Mouse (Mus musculus): Measurements from ENCODE around the gene Gch1. TPM values are rescaled to one million over a fixed set of nuclear protein-coding genes. Genes with fewer than 3 reads are reported as not detected.

Gene Gch1
- polyA plus RNA-seq, 1 experiment from 2014 or later, result 11.1 TPM

- 79% methylated on average over 10 of the region's 10 CpGs for WGBS
- ATAC-seq, result no peak
- Histone ChIP-seq H3K36me3 (ENCODE audit: control insufficient read depth, insufficient read depth, low read length) (no peaks in the 10 kb centered on the region), H3K4me1 (ENCODE audit: control insufficient read depth, insufficient read depth, low read length) (no peaks in the 10 kb centered on the region), H3K4me3 (ENCODE audit: low read length) (no peak overlapping the region), H3K4me2 (ENCODE audit: low read depth, low read length) (no peak overlapping the region), H3K9me3 (ENCODE audit: control insufficient read depth, low read length) (no peaks in the 10 kb centered on the region), H3K27me3 (replicated peaks; ENCODE audit: control insufficient read depth, insufficient read depth, low read length) (no peaks in the 10 kb centered on the region), H3K9ac (ENCODE audit: low read depth, low read length) (no peak overlapping the region), H3K27ac (ENCODE audit: low read length) (no peak overlapping the region)
Observed at GRCm38 (mm10) chr14:47224476-47225325, 35.5 kb upstream of the Gch1 start.

- Histone ChIP-seq H3K4me1 (ENCODE audit: control insufficient read depth, insufficient read depth, low read length) (no peaks in the 10 kb centered on the region), H3K27me3 (replicated peaks; ENCODE audit: control insufficient read depth, insufficient read depth, low read length) (no peaks in the 10 kb centered on the region), H3K4me3 (ENCODE audit: low read length) (no peak overlapping the region), H3K4me2 (ENCODE audit: low read depth, low read length) (no peak overlapping the region), H3K36me3 (ENCODE audit: control insufficient read depth, insufficient read depth, low read length) (no peaks in the 10 kb centered on the region), H3K9ac (ENCODE audit: low read depth, low read length) (no peak overlapping the region), H3K27ac (ENCODE audit: low read length) (no peak overlapping the region), H3K9me3 (ENCODE audit: control insufficient read depth, low read length) (no peaks in the 10 kb centered on the region)
- WGBS, result 72% methylated on average over 11 of the region's 11 CpGs
- no peak for ATAC-seq
Observed at GRCm38 (mm10) chr14:47222631-47223450, 33.6 kb upstream of the Gch1 start.

- H3K9me3 ChIP-seq (ENCODE audit: control insufficient read depth, low read length), result no peaks in the 10 kb centered on the region
Observed at GRCm38 (mm10) chr14:47221567-47221966, 32.4 kb upstream of the Gch1 start.

GRCm38 (mm10) chr14:47220231-47221025, 31.2 kb upstream of the Gch1 start:
- no peaks in the 10 kb centered on the region for H3K9me3 ChIP-seq (ENCODE audit: control insufficient read depth, low read length)
- no peaks in the 10 kb centered on the region for H3K36me3 ChIP-seq (ENCODE audit: control insufficient read depth, insufficient read depth, low read length)
- no peak for ATAC-seq
- no peak overlapping the region for H3K4me2 ChIP-seq (ENCODE audit: low read depth, low read length)
- H3K4me3 ChIP-seq (ENCODE audit: low read length), result no peak overlapping the region
- H3K9ac ChIP-seq (ENCODE audit: low read depth, low read length), result no peak overlapping the region
- no peaks in the 10 kb centered on the region for H3K27me3 ChIP-seq (replicated peaks; ENCODE audit: control insufficient read depth, insufficient read depth, low read length)
- no peak overlapping the region for H3K27ac ChIP-seq (ENCODE audit: low read length)
- H3K4me1 ChIP-seq (ENCODE audit: control insufficient read depth, insufficient read depth, low read length), result no peaks in the 10 kb centered on the region
- WGBS, result 80% methylated on average over 8 of the region's 8 CpGs

More at GRCm38 (mm10) chr14:47221567-47221966, 32.4 kb upstream of the Gch1 start:
- Histone ChIP-seq H3K4me1 (ENCODE audit: control insufficient read depth, insufficient read depth, low read length) (no peaks in the 10 kb centered on the region), H3K9ac (ENCODE audit: low read depth, low read length) (no peak overlapping the region), H3K27ac (ENCODE audit: low read length) (no peak overlapping the region), H3K27me3 (replicated peaks; ENCODE audit: control insufficient read depth, insufficient read depth, low read length) (no peaks in the 10 kb centered on the region), H3K36me3 (ENCODE audit: control insufficient read depth, insufficient read depth, low read length) (no peaks in the 10 kb centered on the region), H3K4me2 (ENCODE audit: low read depth, low read length) (no peak overlapping the region), H3K4me3 (ENCODE audit: low read length) (no peak overlapping the region)
- no peak for ATAC-seq
- 86% methylated on average over 11 of the region's 11 CpGs for WGBS

GRCm38 (mm10) chr14:47218766-47219606, 29.8 kb upstream of the Gch1 start:
- Histone ChIP-seq H3K4me1 (ENCODE audit: control insufficient read depth, insufficient read depth, low read length) (peaks cover 4% of the 10 kb centered on the region; the same call in 1 of the 2 replicates), H3K9ac (ENCODE audit: low read depth, low read length) (no peak overlapping the region), H3K27ac (ENCODE audit: low read length) (no peak overlapping the region), H3K36me3 (ENCODE audit: control insufficient read depth, insufficient read depth, low read length) (no peaks in the 10 kb centered on the region), H3K9me3 (ENCODE audit: control insufficient read depth, low read length) (no peaks in the 10 kb centered on the region), H3K4me2 (ENCODE audit: low read depth, low read length) (no peak overlapping the region), H3K4me3 (ENCODE audit: low read length) (no peak overlapping the region), H3K27me3 (replicated peaks; ENCODE audit: control insufficient read depth, insufficient read depth, low read length) (no peaks in the 10 kb centered on the region)
- ATAC-seq, result no peak
- 84% methylated on average over 9 of the region's 9 CpGs for WGBS

- H3K27me3 ChIP-seq (replicated peaks; ENCODE audit: control insufficient read depth, insufficient read depth, low read length), result no peaks in the 10 kb centered on the region
- no peak overlapping the region for H3K4me2 ChIP-seq (ENCODE audit: low read depth, low read length)
- H3K27ac ChIP-seq (ENCODE audit: low read length), result no peak overlapping the region
- H3K9ac ChIP-seq (ENCODE audit: low read depth, low read length), result no peak overlapping the region
- no peak for ATAC-seq
- WGBS, result 83% methylated on average over 2 of the region's 2 CpGs
- no peaks in the 10 kb centered on the region for H3K9me3 ChIP-seq (ENCODE audit: control insufficient read depth, low read length)
- H3K4me3 ChIP-seq (ENCODE audit: low read length), result no peak overlapping the region
- H3K36me3 ChIP-seq (ENCODE audit: control insufficient read depth, insufficient read depth, low read length), result no peaks in the 10 kb centered on the region
- H3K4me1 ChIP-seq (ENCODE audit: control insufficient read depth, insufficient read depth, low read length), result peaks cover 5% of the 10 kb centered on the region; the same call in 1 of the 2 replicates
Observed at GRCm38 (mm10) chr14:47216541-47216940, 27.3 kb upstream of the Gch1 start.

- Histone ChIP-seq H3K36me3 (ENCODE audit: control insufficient read depth, insufficient read depth, low read length) (no peaks in the 10 kb centered on the region), H3K27me3 (replicated peaks; ENCODE audit: control insufficient read depth, insufficient read depth, low read length) (no peaks in the 10 kb centered on the region), H3K4me2 (ENCODE audit: low read depth, low read length) (0 out of 2 replicates have a peak overlapping the region, but pooled peaks have one; percentile 12), H3K27ac (ENCODE audit: low read length) (peak overlapping the region; percentile 77), H3K4me1 (ENCODE audit: control insufficient read depth, insufficient read depth, low read length) (peaks cover 5% of the 10 kb centered on the region; the same call in 1 of the 2 replicates), H3K9me3 (ENCODE audit: control insufficient read depth, low read length) (no peaks in the 10 kb centered on the region), H3K9ac (ENCODE audit: low read depth, low read length) (no peak overlapping the region; the same call in 1 of the 2 replicates), H3K4me3 (ENCODE audit: low read length) (no peak overlapping the region)
- WGBS, result 65% methylated on average over 5 of the region's 5 CpGs
- ATAC-seq, result peak; percentile 96
Observed at GRCm38 (mm10) chr14:47214367-47214766, 25.2 kb upstream of the Gch1 start.

- H3K4me2 ChIP-seq (ENCODE audit: low read depth, low read length), result no peak overlapping the region
- 75% methylated on average over 4 of the region's 4 CpGs for WGBS
- H3K4me1 ChIP-seq (ENCODE audit: control insufficient read depth, insufficient read depth, low read length), result peaks cover 5% of the 10 kb centered on the region; the same call in 1 of the 2 replicates
- no peak for ATAC-seq
- no peak overlapping the region for H3K27ac ChIP-seq (ENCODE audit: low read length)
- H3K9me3 ChIP-seq (ENCODE audit: control insufficient read depth, low read length), result no peaks in the 10 kb centered on the region
- H3K4me3 ChIP-seq (ENCODE audit: low read length), result no peak overlapping the region
- H3K9ac ChIP-seq (ENCODE audit: low read depth, low read length), result no peak overlapping the region
- no peaks in the 10 kb centered on the region for H3K36me3 ChIP-seq (ENCODE audit: control insufficient read depth, insufficient read depth, low read length)
- H3K27me3 ChIP-seq (replicated peaks; ENCODE audit: control insufficient read depth, insufficient read depth, low read length), result no peaks in the 10 kb centered on the region
Observed at GRCm38 (mm10) chr14:47213305-47213704, 24.1 kb upstream of the Gch1 start.

All from intestine, embryonic 16.5 days (tissue).